Mouse (Mus musculus) midbrain, embryonic 13.5 days (tissue): ENCODE results near the gene 1810013L24Rik. TPM values are rescaled to one million over a fixed set of nuclear protein-coding genes. Genes with fewer than 3 reads are reported as not detected.

Experiments
- ATAC-seq: fragments of 200-750 bp; cut with Nextera tagmentation; 2 replicates; pipeline ENCODE4 v1.8.0; 2017; ENCODE audit warnings: mild to moderate bottlenecking, moderate TSS enrichment, moderate library complexity
- H3K27ac ChIP-seq: fragments of 300-500 bp; sonication (generic); 2 replicates; pipeline ENCODE4 v1.5.1; 2015; ENCODE audit warnings: inconsistent platforms, mild to moderate bottlenecking, moderate library complexity
- H3K27me3 ChIP-seq: fragments of 300-500 bp; sonication (generic); 2 replicates; pipeline ENCODE4 v1.6.1; 2015; ENCODE audit warnings: mild to moderate bottlenecking, inconsistent platforms
- H3K36me3 ChIP-seq: fragments of 300-500 bp; sonication (generic); 2 replicates; pipeline ENCODE4 v1.6.1; 2015; ENCODE audit warnings: mild to moderate bottlenecking, inconsistent platforms
- H3K4me1 ChIP-seq: fragments of 300-500 bp; sonication (generic); replicated peaks from 2 replicates; pipeline ENCODE4 v1.6.1; 2015; ENCODE audit warnings: inconsistent platforms
- H3K4me2 ChIP-seq: fragments of 300-500 bp; sonication (generic); replicated peaks from 2 replicates; pipeline ENCODE4 v1.6.1; 2015; ENCODE audit warnings: moderate library complexity, mild to moderate bottlenecking, inconsistent platforms
- H3K4me3 ChIP-seq: fragments of 300-500 bp; sonication (generic); replicated peaks from 2 replicates; pipeline ENCODE4 v1.5.1; 2015; ENCODE audit warnings: mild to moderate bottlenecking, inconsistent platforms
- H3K9ac ChIP-seq: fragments of 300-500 bp; sonication (generic); replicated peaks from 2 replicates; pipeline ENCODE4 v1.6.1; 2015; ENCODE audit warnings: mild to moderate bottlenecking, inconsistent platforms
- H3K9me3 ChIP-seq: fragments of 300-500 bp; sonication (generic); 2 replicates; pipeline ENCODE4 v1.6.1; 2016; ENCODE audit warnings: mild to moderate bottlenecking, inconsistent platforms
- WGBS: fragments of 180-500 bp; shearing (Covaris S2); methylation state at CpG from one replicate; pipeline ENCODE4 v1.1.7; 2015; 5-methylcytosine and 5-hydroxymethylcytosine counted together
- polyA plus RNA-seq: library from polyadenylated mRNA; unstranded; fragments of >200 nt; fragmentation: Nextera tagmentation; extraction: Ambion mirVana; gene quantifications from 2 replicates; pipeline ENCODE4 v1.2.1, GENCODE M21; 2015

The 1810013L24Rik gene
- polyA plus RNA-seq, 1 experiment from 2014 or later: 35.4 TPM

GRCm38 (mm10) chr16:8810399-8811127 is 19.3 kb upstream of the 1810013L24Rik start:
- no peak overlapping the region for H3K27ac ChIP-seq
- no peaks in the 10 kb centered on the region for H3K36me3 ChIP-seq
- H3K4me3 ChIP-seq: no peak overlapping the region
- H3K4me1 ChIP-seq: no peaks in the 10 kb centered on the region
- H3K4me2 ChIP-seq: no peak overlapping the region
- no peaks in the 10 kb centered on the region for H3K9me3 ChIP-seq
- no peak for ATAC-seq
- 92% methylated on average over 14 of the region's 14 CpGs for WGBS
- no peak overlapping the region for H3K9ac ChIP-seq
- H3K27me3 ChIP-seq: no peaks in the 10 kb centered on the region

- no peak for ATAC-seq
- no peak overlapping the region for H3K4me2 ChIP-seq
- 71% methylated on average over 4 of the region's 4 CpGs for WGBS
- no peak overlapping the region for H3K4me3 ChIP-seq
- no peaks in the 10 kb centered on the region for H3K36me3 ChIP-seq
- H3K9me3 ChIP-seq: no peaks in the 10 kb centered on the region
- no peak overlapping the region for H3K9ac ChIP-seq
- H3K27me3 ChIP-seq: no peaks in the 10 kb centered on the region
- H3K27ac ChIP-seq: no peak overlapping the region
- H3K4me1 ChIP-seq: no peaks in the 10 kb centered on the region
Measured at GRCm38 (mm10) chr16:8817872-8818271, 12.0 kb upstream of the 1810013L24Rik start.

- Histone ChIP-seq H3K27me3 (no peaks in the 10 kb centered on the region), H3K27ac (no peak overlapping the region), H3K9me3 (no peaks in the 10 kb centered on the region), H3K4me3 (no peak overlapping the region), H3K4me2 (no peak overlapping the region), H3K36me3 (no peaks in the 10 kb centered on the region), H3K4me1 (no peaks in the 10 kb centered on the region), H3K9ac (no peak overlapping the region)
- no peak for ATAC-seq
- 96% methylated on average over 1 of the region's 1 CpGs for WGBS
Measured at GRCm38 (mm10) chr16:8821429-8821828, 8.5 kb upstream of the 1810013L24Rik start.

GRCm38 (mm10) chr16:8822586-8822985 is 7.3 kb upstream of the 1810013L24Rik start:
- no peaks in the 10 kb centered on the region for H3K9me3 ChIP-seq
- H3K4me1 ChIP-seq: no peaks in the 10 kb centered on the region
- H3K36me3 ChIP-seq: no peaks in the 10 kb centered on the region
- no peak for ATAC-seq
- H3K4me3 ChIP-seq: no peak overlapping the region
- 78% methylated on average over 4 of the region's 4 CpGs for WGBS
- H3K27me3 ChIP-seq: no peaks in the 10 kb centered on the region
- H3K4me2 ChIP-seq: no peak overlapping the region
- no peak overlapping the region for H3K27ac ChIP-seq
- no peak overlapping the region for H3K9ac ChIP-seq

GRCm38 (mm10) chr16:8823661-8824060 is 6.2 kb upstream of the 1810013L24Rik start:
- H3K4me3 ChIP-seq: no peak overlapping the region
- H3K36me3 ChIP-seq: no peaks in the 10 kb centered on the region
- 0 out of 2 replicates have a peak, but pooled peaks cover under 1% of the 10 kb centered on the region for H3K4me1 ChIP-seq
- WGBS: 83% methylated on average over 2 of the region's 2 CpGs
- no peaks in the 10 kb centered on the region for H3K9me3 ChIP-seq
- no peaks in the 10 kb centered on the region for H3K27me3 ChIP-seq
- no peak overlapping the region for H3K9ac ChIP-seq
- no peak overlapping the region for H3K4me2 ChIP-seq
- no peak for ATAC-seq
- no peak overlapping the region for H3K27ac ChIP-seq

GRCm38 (mm10) chr16:8827366-8827765 is 2.5 kb upstream of the 1810013L24Rik start:
- 86% methylated on average over 7 of the region's 7 CpGs for WGBS
- no peaks in the 10 kb centered on the region for H3K27me3 ChIP-seq
- no peak overlapping the region for H3K4me3 ChIP-seq
- H3K9ac ChIP-seq: no peak overlapping the region
- H3K4me1 ChIP-seq: peaks cover 14% of the 10 kb centered on the region
- no peak for ATAC-seq
- H3K27ac ChIP-seq: no peak overlapping the region
- no peaks in the 10 kb centered on the region for H3K9me3 ChIP-seq
- H3K36me3 ChIP-seq: peaks cover 2% of the 10 kb centered on the region; the same call in 1 of the 2 replicates
- H3K4me2 ChIP-seq: no peak overlapping the region

- peak; percentile 71 for ATAC-seq
- no peaks in the 10 kb centered on the region for H3K9me3 ChIP-seq
- H3K9ac ChIP-seq: peak overlapping the region; percentile 73
- H3K27ac ChIP-seq: peak overlapping the region; percentile 90
- no peaks in the 10 kb centered on the region for H3K27me3 ChIP-seq
- peaks cover 12% of the 10 kb centered on the region; the same call in 1 of the 2 replicates for H3K36me3 ChIP-seq
- H3K4me2 ChIP-seq: peak overlapping the region; percentile 86
- H3K4me3 ChIP-seq: peak overlapping the region; percentile 92
- peaks cover 29% of the 10 kb centered on the region for H3K4me1 ChIP-seq
- 13% methylated on average over 33 of the region's 33 CpGs for WGBS
Measured at GRCm38 (mm10) chr16:8828636-8829563, 1.0 kb upstream of the 1810013L24Rik start.

GRCm38 (mm10) chr16:8830431-8831211 is 721 bp downstream of the 1810013L24Rik start:
- H3K4me3 ChIP-seq: peak overlapping the region; percentile 92
- peak overlapping the region; percentile 97 for H3K27ac ChIP-seq
- H3K4me2 ChIP-seq: peak overlapping the region; percentile 96
- ATAC-seq: peak; percentile 19
- peak overlapping the region; percentile 99 for H3K9ac ChIP-seq
- peaks cover 47% of the 10 kb centered on the region for H3K4me1 ChIP-seq
- peaks cover 22% of the 10 kb centered on the region; the same call in 1 of the 2 replicates for H3K36me3 ChIP-seq
- no peaks in the 10 kb centered on the region for H3K9me3 ChIP-seq
- WGBS: under 1% methylated on average over 70 of the region's 74 CpGs
- H3K27me3 ChIP-seq: no peaks in the 10 kb centered on the region

GRCm38 (mm10) chr16:8831241-8831640 is 1.3 kb downstream of the 1810013L24Rik start:
- no peak for ATAC-seq
- 2% methylated on average over 12 of the region's 12 CpGs for WGBS
- Histone ChIP-seq H3K4me1 (peaks cover 51% of the 10 kb centered on the region), H3K27ac (peak overlapping the region; percentile 97), H3K4me3 (peak overlapping the region; percentile 92), H3K27me3 (no peaks in the 10 kb centered on the region), H3K9ac (peak overlapping the region; percentile 99), H3K4me2 (peak overlapping the region; percentile 96), H3K36me3 (peaks cover 23% of the 10 kb centered on the region; the same call in 1 of the 2 replicates), H3K9me3 (no peaks in the 10 kb centered on the region)

- 97% methylated on average over 1 of the region's 1 CpGs for WGBS
- ATAC-seq: no peak
- H3K4me3 ChIP-seq: no peak overlapping the region
- no peak overlapping the region for H3K27ac ChIP-seq
- H3K27me3 ChIP-seq: no peaks in the 10 kb centered on the region
- no peak overlapping the region for H3K4me2 ChIP-seq
- peaks cover 46% of the 10 kb centered on the region for H3K4me1 ChIP-seq
- no peak overlapping the region for H3K9ac ChIP-seq
- H3K9me3 ChIP-seq: no peaks in the 10 kb centered on the region
- H3K36me3 ChIP-seq: peaks cover 61% of the 10 kb centered on the region
Measured at GRCm38 (mm10) chr16:8836876-8837275, 7.0 kb downstream of the 1810013L24Rik start.

- Histone ChIP-seq H3K4me2 (no peak overlapping the region), H3K27ac (no peak overlapping the region), H3K4me1 (peaks cover 38% of the 10 kb centered on the region), H3K36me3 (peaks cover 60% of the 10 kb centered on the region), H3K9me3 (no peaks in the 10 kb centered on the region), H3K4me3 (no peak overlapping the region), H3K27me3 (no peaks in the 10 kb centered on the region), H3K9ac (no peak overlapping the region)
- ATAC-seq: no peak
- WGBS: 100% methylated on average over 1 of the region's 1 CpGs
Measured at GRCm38 (mm10) chr16:8837595-8837994, 7.7 kb downstream of the 1810013L24Rik start.
